Mouse (Mus musculus): ENCODE results near the gene Fam89a. TPM values are rescaled to one million over a fixed set of nuclear protein-coding genes. Genes with fewer than 3 reads are reported as not detected.

Gene Fam89a
- total RNA-seq, 2 experiments from 2014 or later: not detected

DNA sequence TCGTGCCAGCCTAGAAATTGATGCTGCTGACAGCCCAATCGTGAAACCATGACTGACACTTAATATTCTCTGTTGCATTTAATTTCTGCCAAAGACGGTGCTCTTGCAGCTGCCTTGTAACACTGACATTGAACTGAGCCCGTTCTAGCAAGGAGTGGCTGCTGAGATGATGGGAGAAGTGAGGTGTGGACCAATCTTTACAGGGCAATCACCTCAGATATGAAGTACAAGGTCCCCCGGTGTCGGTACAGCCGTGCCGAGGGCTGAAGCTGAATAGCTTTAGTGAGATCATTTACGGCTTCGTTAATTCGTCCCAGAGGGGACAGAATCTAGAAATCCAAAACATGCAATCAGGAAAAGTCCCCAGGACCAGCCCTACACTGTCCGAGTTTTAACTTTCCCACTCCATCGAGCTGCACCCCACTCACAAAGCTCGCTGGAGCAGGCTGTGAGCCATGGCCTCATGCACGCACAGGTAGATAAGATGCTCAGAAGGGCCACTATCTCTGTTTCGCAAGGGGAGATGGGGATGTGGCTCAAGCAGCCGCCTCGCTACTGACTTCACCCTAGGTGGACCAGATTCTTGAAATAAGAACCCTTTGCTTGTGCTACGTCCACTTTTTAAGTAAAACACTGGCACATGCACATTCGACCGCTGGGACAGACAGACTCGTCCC lies 56.1 kb downstream of the Fam89a start:
- no peak for ATAC-seq (replicated peaks; ENCODE audit: poor library complexity, severe bottlenecking)

DNA sequence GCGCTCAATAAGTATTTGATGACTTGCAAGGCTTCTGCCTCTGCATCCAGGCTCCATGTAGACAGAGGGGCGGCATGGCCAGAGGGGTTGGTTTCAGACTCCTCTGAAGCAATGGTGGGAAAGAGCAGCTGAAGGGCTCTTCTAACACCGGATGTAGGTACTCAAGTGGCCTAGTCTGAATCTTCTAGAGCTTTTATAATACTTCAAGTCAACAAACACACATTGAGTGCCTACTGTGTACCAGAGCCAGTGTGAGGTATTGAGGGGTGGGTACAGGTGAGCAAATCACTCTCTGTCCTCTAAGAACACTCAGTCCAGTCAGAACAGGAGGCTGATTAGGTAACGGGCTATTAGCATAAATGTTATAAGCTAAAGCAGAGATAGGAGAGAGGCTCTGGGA lies 59.9 kb downstream of the Fam89a start:
- ATAC-seq (replicated peaks; ENCODE audit: poor library complexity, severe bottlenecking): no peak

Other genes starting within 250 kb of the Fam89a start
- gene Cog2, start 231.1 kb downstream of the Fam89a start, total RNA-seq (2014; fragmentation: Nextera tagmentation): 18.9 and 22.5 TPM in 2 replicates
- gene Cog2, start 231.1 kb downstream of the Fam89a start, total RNA-seq (2017): 22.5 and 25.8 TPM in 2 replicates
- gene Agt, start 182.1 kb downstream of the Fam89a start, total RNA-seq (2014; fragmentation: Nextera tagmentation): not detected in 2 replicates
- gene Agt, start 182.1 kb downstream of the Fam89a start, total RNA-seq (2017): not detected in 2 replicates
- not detected in 2 replicates for gene Capn9, start 175.7 kb downstream of the Fam89a start, total RNA-seq (2014; fragmentation: Nextera tagmentation)
- not detected in 2 replicates for gene Capn9, start 175.7 kb downstream of the Fam89a start, total RNA-seq (2017)
- 9.6 and 10.7 TPM in 2 replicates for gene 2310022B05Rik, start 88.5 kb downstream of the Fam89a start, total RNA-seq (2014; fragmentation: Nextera tagmentation)
- gene 2310022B05Rik, start 88.5 kb downstream of the Fam89a start, total RNA-seq (2017): 1.2 and 1.4 TPM in 2 replicates
- 44.3 and 46.4 TPM in 2 replicates for gene Ttc13, start 29.8 kb downstream of the Fam89a start, total RNA-seq (2014; fragmentation: Nextera tagmentation)
- 53.3 and 56.4 TPM in 2 replicates for gene Ttc13, start 29.8 kb downstream of the Fam89a start, total RNA-seq (2017)
- gene Arv1, start 29.7 kb downstream of the Fam89a start, total RNA-seq (2014; fragmentation: Nextera tagmentation): 7.8 and 18.3 TPM in 2 replicates
- gene Arv1, start 29.7 kb downstream of the Fam89a start, total RNA-seq (2017): 5.4 and 5.7 TPM in 2 replicates
- gene Trim67, start 41.3 kb upstream of the Fam89a start, total RNA-seq (2014; fragmentation: Nextera tagmentation): not detected in 2 replicates
- gene Trim67, start 41.3 kb upstream of the Fam89a start, total RNA-seq (2017): not detected in 2 replicates
- 116 and 145 TPM in 2 replicates for gene Gnpat, start 111.2 kb upstream of the Fam89a start, total RNA-seq (2014; fragmentation: Nextera tagmentation)
- 92.3 and 115 TPM in 2 replicates for gene Gnpat, start 111.2 kb upstream of the Fam89a start, total RNA-seq (2017)
- 46.8 and 49.8 TPM in 2 replicates for gene 2810004N23Rik, start 111.3 kb upstream of the Fam89a start, total RNA-seq (2014; fragmentation: Nextera tagmentation)
- 65.8 and 75.4 TPM in 2 replicates for gene 2810004N23Rik, start 111.3 kb upstream of the Fam89a start, total RNA-seq (2017)
- 9.6 and 16.2 TPM in 2 replicates for gene Exoc8, start 145.9 kb upstream of the Fam89a start, total RNA-seq (2014; fragmentation: Nextera tagmentation)
- gene Exoc8, start 145.9 kb upstream of the Fam89a start, total RNA-seq (2017): 14.7 and 16.0 TPM in 2 replicates
- 18.5 and 18.8 TPM in 2 replicates for gene Sprtn, start 146.1 kb upstream of the Fam89a start, total RNA-seq (2014; fragmentation: Nextera tagmentation)
- 20.9 and 21.8 TPM in 2 replicates for gene Sprtn, start 146.1 kb upstream of the Fam89a start, total RNA-seq (2017)
- 24.1 and 24.6 TPM in 2 replicates for gene Egln1, start 197.5 kb upstream of the Fam89a start, total RNA-seq (2014; fragmentation: Nextera tagmentation)
- gene Egln1, start 197.5 kb upstream of the Fam89a start, total RNA-seq (2017): 16.3 and 23.5 TPM in 2 replicates

Data from granulocyte monocyte progenitor cell, adult 5-6 weeks (primary cell).